Mouse (Mus musculus) heart, postnatal 36 days (tissue): ENCODE data around the gene Bcl2a1a. TPM values are rescaled to one million over a fixed set of nuclear protein-coding genes. Genes with fewer than 3 reads are reported as not detected.
"Not testable (repeated sequence)": the region's sequence is repeated elsewhere in the genome, so short reads cannot be mapped to it uniquely, and the experiment has no call there.

Source experiments
- DNase-seq, 2 experiments: peaks; one replicate each; pipeline ENCODE4 v3.0.0; 2021 to 2022
- intact Hi-C: fragments of 180-260 bp; cut with DNase I; formaldehyde crosslinking; loops from one replicate; pipeline ENCODE4 v1.15.1; 2025
- total RNA-seq, 2 experiments: library from RNA; stranded (reverse); gene quantifications; 2 replicates each; pipeline ENCODE4 v1.2.3; 2021

The Bcl2a1a gene
- total RNA-seq = under 1 TPM in 1 of 2 experiments, not detected in 1; 0.54 TPM

DNA sequence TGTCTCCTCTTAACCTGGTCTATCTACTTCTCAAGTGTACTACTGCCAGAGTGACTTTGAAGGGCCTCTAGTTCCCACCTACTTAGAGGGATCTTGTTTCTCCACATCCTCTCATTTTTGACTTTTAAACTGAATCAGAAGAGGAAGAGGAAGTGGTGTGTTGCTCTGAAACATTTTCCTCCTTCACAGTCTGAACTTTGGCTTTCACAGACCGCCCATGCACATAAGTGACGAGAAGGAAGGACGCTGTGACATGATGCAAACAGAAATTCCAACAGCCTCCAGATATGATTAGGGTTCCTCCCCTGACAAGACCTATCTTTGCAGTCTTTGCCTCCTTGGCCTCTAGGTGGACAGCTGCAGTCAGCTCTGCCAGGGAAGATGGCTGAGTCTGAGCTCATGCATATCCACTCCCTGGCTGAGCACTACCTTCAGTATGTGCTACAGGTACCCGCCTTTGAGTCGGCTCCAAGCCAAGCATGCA, at the start of gene Bcl2a1a:
Gene Bcl2a1a (plus strand): TSS at position 231 of the 484 bp plus-strand sequence.
- DNase-seq = peak in 1 of 2 experiments; percentile 3
- intact Hi-C loops = not testable (repeated sequence)

DNA sequence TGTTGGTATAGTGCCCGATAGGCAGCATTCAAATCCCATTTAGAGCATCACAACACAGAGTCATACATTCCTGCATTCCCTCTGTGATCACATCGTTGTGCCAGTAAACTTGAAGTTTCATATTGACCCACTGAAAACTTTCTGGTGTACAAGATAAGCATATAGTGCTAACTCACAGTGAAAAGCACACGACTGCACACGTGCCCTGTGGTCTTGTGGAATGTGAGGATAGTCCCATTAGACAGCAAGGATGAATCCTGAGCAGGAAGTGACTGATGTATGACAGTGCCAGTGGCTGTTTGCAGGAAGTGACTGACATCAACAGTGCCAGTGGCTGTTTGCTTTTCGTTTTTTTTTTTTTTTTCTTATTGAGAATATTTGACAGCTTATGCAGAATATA, 40.1 kb upstream of the Bcl2a1a start:
- intact Hi-C loops, DNase-seq: not testable (repeated sequence)

DNA sequence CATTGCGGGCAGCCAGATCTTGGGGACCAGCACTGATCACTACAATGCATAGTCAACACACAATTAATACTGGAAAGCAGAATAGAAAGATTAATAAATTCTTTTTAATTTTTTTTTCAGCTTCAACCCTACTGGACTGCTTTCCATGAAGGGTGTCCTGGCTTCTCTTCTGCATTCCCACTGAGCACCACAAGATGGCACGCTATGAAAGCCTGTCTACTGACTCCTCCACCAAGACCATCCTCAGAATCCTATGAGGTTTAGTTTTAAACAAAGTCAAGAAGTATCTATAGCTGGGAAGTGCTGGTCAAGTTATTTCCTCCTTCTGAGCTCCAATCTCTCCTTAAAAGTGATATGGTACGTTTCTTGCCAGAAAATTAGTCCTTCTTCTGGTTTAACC, 18.4 kb upstream of the Bcl2a1a start:
- intact Hi-C loops = not testable (repeated sequence)
- peak in 1 of 2 experiments; percentile 3 for DNase-seq

DNA sequence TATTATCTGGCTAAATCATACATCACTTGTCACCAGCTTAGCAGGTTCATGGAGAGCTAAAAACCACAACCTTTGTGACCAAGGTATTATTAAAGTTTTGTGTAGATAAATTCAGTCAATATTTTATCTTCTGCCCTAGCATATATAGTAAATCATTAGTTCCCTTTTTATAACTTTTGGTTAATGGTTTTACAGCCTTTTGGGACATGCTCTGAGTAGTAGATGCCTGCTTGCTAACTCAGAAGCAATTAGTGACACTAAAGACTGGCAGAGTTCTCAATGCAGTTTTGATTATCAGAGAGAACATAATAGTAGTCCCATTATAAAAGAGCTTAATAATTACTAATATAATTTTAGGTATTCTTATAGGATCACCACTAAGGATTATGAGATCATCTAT, 5.2 kb upstream of the Bcl2a1a start:
- intact Hi-C loops, DNase-seq: not testable (repeated sequence)

DNA sequence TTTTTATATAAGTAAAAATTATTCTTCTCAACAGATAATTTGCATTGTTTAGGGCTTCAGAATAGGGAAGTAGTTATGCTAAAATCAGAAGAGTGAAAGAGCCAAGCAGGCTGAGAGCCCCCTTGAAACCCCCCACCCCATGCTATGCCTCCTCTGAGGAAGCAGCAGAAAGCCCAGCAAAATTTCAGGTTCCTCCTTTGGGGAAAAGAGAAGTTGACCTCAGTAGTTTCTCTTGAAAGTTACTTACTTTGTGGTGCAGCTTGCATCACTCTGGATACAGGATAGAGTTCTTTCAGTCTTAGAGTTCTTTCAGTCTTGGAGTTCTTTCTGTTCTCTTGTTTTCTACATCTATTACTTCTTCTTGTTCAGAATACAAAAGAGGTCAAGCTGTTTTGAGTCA, 3.5 kb upstream of the Bcl2a1a start:
- DNase-seq, intact Hi-C loops: not testable (repeated sequence)

DNA sequence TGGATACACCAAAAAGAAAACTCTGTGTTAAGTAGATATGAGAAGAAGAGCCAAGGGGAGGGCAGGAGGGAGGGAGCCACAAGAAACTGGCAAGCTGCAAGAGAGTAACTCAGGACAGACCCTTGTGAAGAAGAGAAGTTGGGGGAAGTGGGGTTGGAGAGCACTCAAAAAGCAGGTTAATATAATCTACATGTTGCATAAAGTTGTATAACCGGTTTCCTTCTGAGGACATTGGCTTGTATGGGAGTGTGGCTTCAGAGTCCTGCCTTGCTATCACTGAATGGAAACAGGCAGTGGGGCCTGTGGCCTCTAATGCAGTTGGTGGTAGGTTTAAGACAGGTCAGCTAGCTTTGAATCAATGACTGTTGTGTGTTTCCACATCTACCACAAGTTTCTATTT, 1.5 kb upstream of the Bcl2a1a start:
- intact Hi-C loops, DNase-seq: not testable (repeated sequence)

DNA sequence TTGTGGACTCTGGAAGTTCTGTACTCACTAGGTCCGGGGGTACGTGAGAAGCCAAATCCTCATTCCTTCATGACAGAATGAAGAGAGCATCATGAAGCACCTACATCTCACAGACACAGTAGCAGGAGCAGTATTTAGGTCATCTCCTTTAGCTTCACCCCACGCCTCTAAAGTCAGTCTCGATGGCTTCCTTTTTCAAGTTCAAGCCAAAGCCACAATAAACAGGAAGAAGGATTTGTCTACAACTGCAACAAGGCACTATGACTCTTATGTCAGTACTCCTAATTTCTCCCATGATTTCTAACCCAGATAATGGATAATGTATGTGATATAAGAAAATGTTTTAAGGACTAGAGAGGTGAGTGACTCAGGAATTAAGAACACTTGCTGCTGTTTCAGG, 665 bp upstream of the Bcl2a1a start:
- intact Hi-C loops = not testable (repeated sequence)

DNA sequence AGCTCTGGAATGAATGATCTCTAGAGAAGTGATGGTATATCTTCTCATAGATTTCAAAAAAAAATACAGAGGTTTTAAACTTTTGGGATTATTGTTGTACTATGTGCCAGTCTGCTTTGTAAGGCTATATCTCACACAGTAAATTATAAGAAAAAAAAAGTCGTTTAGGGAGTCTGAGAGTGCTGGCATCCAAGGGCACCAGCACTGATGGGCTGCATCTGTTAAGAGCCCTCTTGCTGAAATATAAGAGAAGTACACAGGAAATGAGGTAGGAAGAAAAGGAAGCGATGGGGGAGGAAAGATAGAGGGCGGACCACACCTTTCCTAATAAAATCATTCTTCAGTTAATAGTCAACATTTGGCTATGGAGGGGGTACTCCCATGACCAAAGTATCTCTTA, 2.2 kb downstream of the Bcl2a1a start:
- no peak for DNase-seq
- intact Hi-C loops = no loop called here

More for the DNA sequence above, 665 bp upstream of the Bcl2a1a start:
- not testable (repeated sequence) for DNase-seq

DNA sequence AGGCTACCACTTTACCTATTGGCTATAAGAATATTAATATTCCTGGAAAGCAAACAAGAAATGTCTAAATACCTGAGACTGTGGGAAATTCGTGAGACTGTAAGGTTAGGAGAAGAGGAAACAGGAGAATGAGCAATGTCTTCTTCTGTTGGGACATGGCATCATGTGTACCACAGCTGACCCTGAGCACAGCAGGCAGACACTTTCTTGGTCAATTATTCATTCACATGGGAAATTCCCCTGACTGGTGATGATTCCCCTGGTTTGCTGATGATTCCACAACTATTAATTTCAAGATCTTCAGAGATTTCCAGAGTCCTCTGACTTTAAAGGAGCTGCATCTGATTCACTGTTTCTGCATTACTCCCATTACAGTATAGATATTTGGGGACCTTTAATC, 3.3 kb downstream of the Bcl2a1a start:
- DNase-seq, intact Hi-C loops: not testable (repeated sequence)

DNA sequence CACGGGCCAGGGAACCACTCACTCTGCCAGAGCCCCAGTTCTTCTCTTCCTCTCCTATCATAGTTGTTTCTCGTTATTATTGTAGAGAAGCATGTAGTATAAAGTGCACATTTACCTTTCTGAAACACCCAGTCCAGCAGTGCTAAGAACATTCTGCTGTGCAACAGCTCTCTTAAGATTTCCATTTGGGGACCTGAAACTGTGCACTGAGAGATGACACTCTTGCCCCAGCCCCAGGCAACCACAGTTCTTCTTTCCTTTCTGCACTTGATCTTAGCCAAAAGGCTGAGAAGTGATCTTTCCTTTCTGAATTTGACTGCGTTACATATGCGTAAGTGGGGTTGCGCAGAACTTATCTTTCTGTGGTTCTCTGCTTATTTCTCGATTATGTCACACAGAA, 9.8 kb downstream of the Bcl2a1a start:
- DNase-seq, intact Hi-C loops: not testable (repeated sequence)

- intact Hi-C loops, DNase-seq: not testable (repeated sequence)
Observed at GRCm38 (mm10) chr9:88969502-88969901, 12.8 kb downstream of the Bcl2a1a start.

DNA sequence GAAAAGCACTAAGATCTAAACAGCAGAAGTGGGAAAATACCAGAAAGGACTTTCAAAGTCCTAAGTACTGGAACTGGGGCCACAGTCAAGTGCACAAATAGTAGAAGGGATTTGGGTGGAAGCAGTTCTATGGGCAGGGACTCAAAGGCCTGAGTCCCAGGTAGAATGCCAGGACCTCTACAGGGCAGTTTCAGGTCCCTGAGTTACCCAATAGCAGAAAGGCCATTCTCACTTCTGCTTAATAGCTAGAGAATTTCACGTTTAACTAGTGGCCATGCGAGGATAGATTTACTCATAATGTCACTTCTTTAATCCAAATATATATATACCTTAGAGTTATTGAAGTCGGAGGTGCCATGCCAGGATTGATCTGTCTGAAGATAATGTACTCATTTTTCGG, 20.2 kb downstream of the Bcl2a1a start:
- intact Hi-C loops, DNase-seq: not testable (repeated sequence)

GRCm38 (mm10) chr9:88979781-88980180, 23.1 kb downstream of the Bcl2a1a start:
- DNase-seq, intact Hi-C loops: not testable (repeated sequence)

DNA sequence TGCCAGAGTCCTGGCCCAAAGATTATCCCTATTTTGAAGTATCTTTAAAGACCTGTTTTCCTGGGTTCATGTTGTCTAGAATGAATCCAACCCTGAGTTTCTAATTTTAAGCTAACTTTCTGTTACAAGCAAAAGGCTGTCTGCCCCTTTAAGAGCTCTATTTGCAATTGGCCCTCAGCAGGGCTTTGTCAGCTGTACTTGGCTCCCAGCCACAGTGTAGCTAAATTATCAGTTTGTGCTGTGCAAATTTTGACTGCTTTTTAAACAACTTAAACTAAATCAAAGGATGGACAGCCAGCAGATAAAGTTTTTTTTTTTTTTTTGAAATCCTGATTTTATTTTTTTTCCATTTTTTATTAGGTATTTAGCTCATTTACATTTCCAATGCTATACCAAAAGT, 44.8 kb downstream of the Bcl2a1a start:
- intact Hi-C loops, DNase-seq: not testable (repeated sequence)

Other genes with a start within 250 kb of the Bcl2a1a start
- 10 to 100 TPM; 15.9 to 21.5 TPM for gene Mthfsl, start 236.6 kb upstream of the Bcl2a1a start, total RNA-seq
- 1 to 10 TPM in 1 of 2 experiments, not detected in 1; 1.2 TPM for gene Bcl2a1d, start 225.0 kb upstream of the Bcl2a1a start, total RNA-seq
- not detected for gene Trim43c, start 117.7 kb upstream of the Bcl2a1a start, total RNA-seq
- gene Trim43b, start 135.9 kb downstream of the Bcl2a1a start, total RNA-seq = under 1 TPM in 1 of 2 experiments, not detected in 1; 0.22 TPM
- gene Bcl2a1b, start 242.3 kb downstream of the Bcl2a1a start, total RNA-seq = 1 to 10 TPM in 1 of 2 experiments, not detected in 1; 1.2 TPM
- not detected for gene Gm29094, start 242.5 kb downstream of the Bcl2a1a start, total RNA-seq